Mouse (Mus musculus) embryonic facial prominence, embryonic 14.5 days (tissue): ENCODE measurements around the gene Krt10. TPM values are rescaled to one million over a fixed set of nuclear protein-coding genes. Genes with fewer than 3 reads are reported as not detected.

Source experiments
- ATAC-seq: fragments of 200-750 bp; cut with Nextera tagmentation; 2 replicates; pipeline ENCODE4 v1.8.0; 2017; ENCODE audit warnings: low read depth, moderate number of reproducible peaks, moderate TSS enrichment
- DNase-seq: peaks from one replicate; pipeline ENCODE4 v3.0.0-alpha.2; 2015; ENCODE audit warnings: low spot score
- H3K27ac ChIP-seq: fragments of 300-500 bp; sonication (generic); replicated peaks from 2 replicates; pipeline ENCODE4 v1.5.1; 2014; ENCODE audit warnings: low read depth, mild to moderate bottlenecking, low read length, moderate library complexity
- H3K27me3 ChIP-seq: fragments of 300-500 bp; sonication (generic); replicated peaks from 2 replicates; pipeline ENCODE4 v1.6.1; 2014; ENCODE audit warnings: low read length; ENCODE audit not compliant: control insufficient read depth, insufficient read depth
- H3K36me3 ChIP-seq: fragments of 300-500 bp; sonication (generic); 2 replicates; pipeline ENCODE4 v1.6.1; 2014; ENCODE audit warnings: low read length, mixed read lengths; ENCODE audit not compliant: control insufficient read depth, insufficient read depth
- H3K4me1 ChIP-seq: fragments of 300-500 bp; sonication (generic); 2 replicates; pipeline ENCODE4 v1.6.1; 2014; ENCODE audit warnings: antibody characterized with exemption, low read length; ENCODE audit not compliant: control insufficient read depth, insufficient read depth
- H3K4me2 ChIP-seq: fragments of 300-500 bp; sonication (generic); 2 replicates; pipeline ENCODE4 v1.6.1; 2014; ENCODE audit warnings: low read depth, mild to moderate bottlenecking, low read length, moderate library complexity, mixed read lengths
- H3K4me3 ChIP-seq: fragments of 300-500 bp; sonication (generic); 2 replicates; pipeline ENCODE4 v1.5.1; 2014; ENCODE audit warnings: low read depth, mild to moderate bottlenecking, low read length
- H3K9ac ChIP-seq: fragments of 300-500 bp; sonication (generic); 2 replicates; pipeline ENCODE4 v1.6.1; 2014; ENCODE audit warnings: low read depth, mild to moderate bottlenecking, low read length, moderate library complexity, mixed read lengths
- H3K9me3 ChIP-seq: fragments of 300-500 bp; sonication (generic); 2 replicates; pipeline ENCODE4 v1.6.1; 2016; ENCODE audit warnings: low read length; ENCODE audit not compliant: control insufficient read depth
- WGBS: fragments of 180-500 bp; shearing (Covaris S2); extraction: QIAGEN DNeasy Blood & Tissue Kit; methylation state at CpG from one replicate; pipeline ENCODE4 v1.1.7; 2014; 5-methylcytosine and 5-hydroxymethylcytosine counted together
- polyA plus RNA-seq: library from polyadenylated mRNA; unstranded; fragments of >200 nt; fragmentation: Nextera tagmentation; extraction: Ambion mirVana; gene quantifications from 2 replicates; pipeline ENCODE4 v1.2.1, GENCODE M21; 2014

Krt10 gene
- polyA plus RNA-seq, 1 experiment from 2014 or later: 167 TPM

DNA sequence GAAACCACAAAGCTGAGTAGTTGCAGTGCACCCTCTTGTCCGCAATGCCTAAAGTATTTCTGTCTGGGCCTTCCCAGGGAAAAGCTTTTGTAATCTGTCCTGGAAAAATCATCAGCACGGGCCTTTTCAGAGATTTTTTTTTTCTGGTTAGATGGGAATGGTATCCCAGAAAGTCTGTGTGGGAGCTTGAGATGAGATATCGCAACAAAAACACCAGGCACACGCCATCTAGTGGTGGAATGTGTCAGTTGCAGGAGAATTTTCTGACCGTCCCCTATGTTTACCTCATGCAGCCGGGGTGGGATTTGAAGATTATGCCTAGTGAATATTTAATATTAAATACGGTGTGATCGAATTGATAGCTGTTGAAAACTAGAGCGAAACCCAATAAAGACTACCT is 24.8 kb downstream of the Krt10 start:
- Histone ChIP-seq H3K27ac (no peak overlapping the region), H3K9me3 (no peaks in the 10 kb centered on the region), H3K4me3 (no peak overlapping the region), H3K4me1 (no peaks in the 10 kb centered on the region), H3K9ac (no peak overlapping the region), H3K36me3 (no peaks in the 10 kb centered on the region), H3K4me2 (no peak overlapping the region), H3K27me3 (no peaks in the 10 kb centered on the region)
- 23% methylated on average over 9 of the region's 9 CpGs for WGBS
- ATAC-seq: no peak
- DNase-seq: peak; percentile 42

DNA sequence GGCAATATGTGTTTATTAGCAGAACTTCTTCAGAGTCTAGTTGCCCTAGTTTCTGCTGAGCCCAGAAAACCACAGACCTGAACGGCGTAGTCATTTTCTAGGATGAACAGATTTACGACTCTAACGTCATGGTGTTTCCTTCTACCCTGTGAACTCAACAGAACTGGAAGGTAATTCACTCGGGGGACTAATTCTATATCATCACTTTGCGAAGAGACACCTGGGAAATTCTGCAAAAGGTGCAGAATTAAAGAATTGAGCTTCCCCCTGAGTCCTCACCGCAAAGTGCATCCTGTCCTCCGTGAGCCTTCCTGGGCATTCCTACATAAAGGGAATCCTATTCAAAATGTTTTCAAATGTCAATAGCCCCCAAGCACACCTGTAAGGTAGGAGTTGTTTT is 27.7 kb downstream of the Krt10 start:
- DNase-seq (no peak), ATAC-seq (no peak)
- no peak overlapping the region for H3K4me3 ChIP-seq
- no peak overlapping the region for H3K4me2 ChIP-seq
- no peak overlapping the region for H3K27ac ChIP-seq
- H3K9me3 ChIP-seq: no peaks in the 10 kb centered on the region
- no peak overlapping the region for H3K9ac ChIP-seq
- no peaks in the 10 kb centered on the region for H3K36me3 ChIP-seq
- H3K27me3 ChIP-seq: no peaks in the 10 kb centered on the region
- WGBS: 86% methylated on average over 8 of the region's 8 CpGs
- no peaks in the 10 kb centered on the region for H3K4me1 ChIP-seq

DNA sequence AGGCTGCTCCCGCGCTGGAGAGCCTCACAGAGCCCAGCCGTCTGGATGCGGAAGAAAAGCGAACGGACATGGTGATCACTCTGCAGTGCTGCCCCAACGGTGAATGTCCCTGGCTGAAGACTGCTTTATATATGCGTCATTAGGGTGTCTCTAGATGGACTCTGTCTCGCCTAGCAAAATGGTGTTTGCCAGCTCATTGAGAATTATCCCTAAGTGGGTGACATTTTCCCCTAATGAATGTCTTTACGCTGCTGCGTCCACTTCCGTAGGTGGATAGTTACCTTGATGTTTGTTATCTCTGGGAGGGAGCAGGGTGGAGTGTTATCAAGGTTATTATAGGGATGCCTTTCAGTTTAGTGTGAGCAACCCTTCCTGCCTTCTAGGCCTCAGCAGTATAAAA is 38.2 kb downstream of the Krt10 start, which contains the start of gene Krt27:
Krt27 (minus strand) TSS at position 101 of the 400 bp plus-strand sequence.
- WGBS: 73% methylated on average over 12 of the region's 12 CpGs
- Histone ChIP-seq H3K4me2 (no peak within 1 kb of the TSS), H3K27me3 (no peaks in the 10 kb centered on the region), H3K36me3 (no peaks in the 10 kb centered on the region), H3K27ac (no peak within 1 kb of the TSS), H3K9me3 (no peaks in the 10 kb centered on the region), H3K4me1 (no peaks in the 10 kb centered on the region), H3K4me3 (no peak within 1 kb of the TSS), H3K9ac (no peak within 1 kb of the TSS)
- no peak for ATAC-seq
- DNase-seq: no peak

DNA sequence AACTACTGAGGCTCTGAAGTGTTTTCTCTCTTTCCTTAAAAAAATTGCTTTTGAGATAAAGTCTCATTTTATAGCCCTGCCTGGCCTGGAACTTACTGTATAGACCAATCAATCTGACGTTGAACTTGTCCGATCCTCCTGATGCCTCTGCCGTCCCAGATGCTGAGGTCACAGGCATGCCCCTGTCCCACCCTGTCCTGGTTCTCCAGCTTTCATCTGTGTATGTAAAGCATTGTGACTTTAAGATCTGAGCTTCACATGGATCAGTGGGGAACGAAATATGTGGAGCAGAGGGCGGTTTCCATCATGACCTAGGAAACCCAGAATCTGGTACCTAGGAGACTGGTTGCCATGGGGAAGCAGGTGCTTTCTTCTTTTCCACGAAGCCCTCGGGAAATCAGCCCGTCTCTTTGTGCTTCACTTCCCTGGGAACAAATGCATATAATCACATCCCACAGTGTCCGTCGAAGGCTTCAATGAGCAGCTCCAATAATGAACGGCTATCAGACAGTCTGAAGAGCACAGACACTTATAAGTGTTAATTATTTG is 49.8 kb downstream of the Krt10 start:
- H3K9me3 ChIP-seq: no peaks in the 10 kb centered on the region
- H3K36me3 ChIP-seq: no peaks in the 10 kb centered on the region
- peak; percentile 39 for DNase-seq
- H3K9ac ChIP-seq: no peak overlapping the region
- 80% methylated on average over 11 of the region's 11 CpGs for WGBS
- ATAC-seq: no peak; the same call in 1 of the 2 replicates
- no peaks in the 10 kb centered on the region for H3K4me1 ChIP-seq
- H3K27me3 ChIP-seq: no peaks in the 10 kb centered on the region
- no peak overlapping the region for H3K27ac ChIP-seq
- H3K4me2 ChIP-seq: no peak overlapping the region
- no peak overlapping the region for H3K4me3 ChIP-seq

DNA sequence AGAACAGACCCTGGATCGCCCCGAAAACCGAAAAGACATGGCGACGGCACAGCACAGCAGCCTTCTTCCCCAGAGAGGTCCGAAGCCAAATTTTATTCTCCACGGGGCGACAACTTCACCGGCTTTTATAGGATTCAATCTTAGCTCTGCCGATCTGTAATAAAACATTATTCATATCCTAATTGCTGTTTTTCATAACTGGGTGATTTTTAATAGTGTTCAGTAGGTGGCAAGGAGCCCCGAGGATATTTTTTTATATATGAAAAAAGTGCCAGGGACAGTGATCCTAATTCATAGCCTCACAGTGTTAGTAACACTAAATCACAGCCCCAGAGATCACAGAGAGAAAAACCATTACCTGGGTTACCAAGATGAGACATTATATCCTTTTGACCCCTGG is 51.3 kb downstream of the Krt10 start, which contains the start of gene Krt26:
Krt26 (minus strand) TSS at position 101 of the 400 bp plus-strand sequence.
- H3K27me3 ChIP-seq: no peaks in the 10 kb centered on the region
- no peak within 1 kb of the TSS for H3K9ac ChIP-seq
- no peak within 1 kb of the TSS for H3K4me2 ChIP-seq
- H3K36me3 ChIP-seq: no peaks in the 10 kb centered on the region
- no peaks in the 10 kb centered on the region for H3K4me1 ChIP-seq
- no peaks in the 10 kb centered on the region for H3K9me3 ChIP-seq
- no peak within 1 kb of the TSS for H3K4me3 ChIP-seq
- no peak within 1 kb of the TSS for H3K27ac ChIP-seq
- 97% methylated on average over 11 of the region's 11 CpGs for WGBS
- DNase-seq (no peak), ATAC-seq (no peak)

Other genes starting within 250 kb of the Krt10 start
- gene Ccr7, start 234.3 kb downstream of the Krt10 start, polyA plus RNA-seq: 0.33 and 0.50 TPM in 2 replicates
- gene Smarce1, start 158.3 kb downstream of the Krt10 start, polyA plus RNA-seq: 130 and 146 TPM in 2 replicates
- 0.66 and 0.70 TPM in 2 replicates for gene Krt222, start 145.3 kb downstream of the Krt10 start, polyA plus RNA-seq
- gene Krt24, start 104.1 kb downstream of the Krt10 start, polyA plus RNA-seq: 0.10 and 0.26 TPM in 2 replicates
- gene Krt25, start 66.4 kb downstream of the Krt10 start, polyA plus RNA-seq: 4.4 and 6.2 TPM in 2 replicates
- gene Krt26, start 51.4 kb downstream of the Krt10 start, polyA plus RNA-seq: 0.24 and 0.42 TPM in 2 replicates
- 3.2 and 6.1 TPM in 2 replicates for gene Krt27, start 38.3 kb downstream of the Krt10 start, polyA plus RNA-seq
- gene Krt28, start 14.5 kb downstream of the Krt10 start, polyA plus RNA-seq: 2.8 and 3.4 TPM in 2 replicates
- 0.22 TPM in 1 of 2 replicates, not detected in the other for gene Krt12, start 32.9 kb upstream of the Krt10 start, polyA plus RNA-seq
- gene Krt20, start 48.8 kb upstream of the Krt10 start, polyA plus RNA-seq: 0.33 TPM in 1 of 2 replicates, not detected in the other
- gene Krt23, start 103.8 kb upstream of the Krt10 start, polyA plus RNA-seq: 8.7 and 11.9 TPM in 2 replicates
- gene Krt39, start 132.0 kb upstream of the Krt10 start, polyA plus RNA-seq: not detected in 2 replicates
- gene Krt40, start 153.8 kb upstream of the Krt10 start, polyA plus RNA-seq: not detected in 2 replicates
- 1.0 TPM in 1 of 2 replicates, not detected in the other for gene Krtap3-3, start 161.5 kb upstream of the Krt10 start, polyA plus RNA-seq
- not detected in 2 replicates for gene Krtap3-2, start 167.5 kb upstream of the Krt10 start, polyA plus RNA-seq
- not detected in 2 replicates for gene Gm11939, start 170.1 kb upstream of the Krt10 start, polyA plus RNA-seq
- gene Krtap3-1, start 177.3 kb upstream of the Krt10 start, polyA plus RNA-seq: 0.51 TPM in 1 of 2 replicates, not detected in the other
- gene Krtap1-5, start 191.7 kb upstream of the Krt10 start, polyA plus RNA-seq: not detected in 2 replicates
- gene Krtap1-4, start 194.3 kb upstream of the Krt10 start, polyA plus RNA-seq: not detected in 2 replicates
- 0.26 TPM in 1 of 2 replicates, not detected in the other for gene Krtap1-3, start 202.0 kb upstream of the Krt10 start, polyA plus RNA-seq
- not detected in 2 replicates for gene Krtap9-3, start 208.7 kb upstream of the Krt10 start, polyA plus RNA-seq
- not detected in 2 replicates for gene Gm11938, start 213.9 kb upstream of the Krt10 start, polyA plus RNA-seq
- gene Gm11937, start 220.8 kb upstream of the Krt10 start, polyA plus RNA-seq: not detected in 2 replicates
- 0.54 TPM in 1 of 2 replicates, not detected in the other for gene Krtap2-4, start 225.5 kb upstream of the Krt10 start, polyA plus RNA-seq
- not detected in 2 replicates for gene Gm11562, start 231.1 kb upstream of the Krt10 start, polyA plus RNA-seq
- not detected in 2 replicates for gene Krtap4-1, start 238.9 kb upstream of the Krt10 start, polyA plus RNA-seq
- not detected in 2 replicates for gene Krtap4-2, start 245.7 kb upstream of the Krt10 start, polyA plus RNA-seq